Mouse (Mus musculus): ENCODE data around the gene Ptpn14.

Gene Ptpn14

GRCm38 (mm10) chr1:189902413-189902812, 174.3 kb downstream of the Ptpn14 start:
- DNase-seq (ENCODE audit: low spot score in 2 of 2), result no peak

DNA sequence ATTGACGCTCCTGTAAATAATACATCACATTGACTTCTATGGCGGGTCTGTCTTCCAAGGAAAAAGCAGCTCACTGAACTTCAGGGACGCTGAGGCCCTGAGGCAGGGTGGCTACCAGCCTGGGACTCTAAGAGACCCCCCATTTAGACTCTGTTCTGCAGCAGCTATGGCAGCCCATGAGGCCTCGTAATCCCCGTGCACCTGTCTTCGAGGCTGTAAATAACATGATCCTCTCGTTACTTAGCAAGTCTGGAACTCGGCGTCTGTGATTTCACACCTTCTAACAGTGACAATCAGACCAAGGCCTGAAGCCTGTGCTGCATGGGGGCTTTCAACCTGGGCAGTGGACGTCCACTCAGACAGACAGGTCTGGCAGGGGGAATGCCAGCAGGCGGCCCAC, 175.1 kb downstream of the Ptpn14 start:
- no peak for DNase-seq (ENCODE audit: low spot score in 2 of 2)

DNA sequence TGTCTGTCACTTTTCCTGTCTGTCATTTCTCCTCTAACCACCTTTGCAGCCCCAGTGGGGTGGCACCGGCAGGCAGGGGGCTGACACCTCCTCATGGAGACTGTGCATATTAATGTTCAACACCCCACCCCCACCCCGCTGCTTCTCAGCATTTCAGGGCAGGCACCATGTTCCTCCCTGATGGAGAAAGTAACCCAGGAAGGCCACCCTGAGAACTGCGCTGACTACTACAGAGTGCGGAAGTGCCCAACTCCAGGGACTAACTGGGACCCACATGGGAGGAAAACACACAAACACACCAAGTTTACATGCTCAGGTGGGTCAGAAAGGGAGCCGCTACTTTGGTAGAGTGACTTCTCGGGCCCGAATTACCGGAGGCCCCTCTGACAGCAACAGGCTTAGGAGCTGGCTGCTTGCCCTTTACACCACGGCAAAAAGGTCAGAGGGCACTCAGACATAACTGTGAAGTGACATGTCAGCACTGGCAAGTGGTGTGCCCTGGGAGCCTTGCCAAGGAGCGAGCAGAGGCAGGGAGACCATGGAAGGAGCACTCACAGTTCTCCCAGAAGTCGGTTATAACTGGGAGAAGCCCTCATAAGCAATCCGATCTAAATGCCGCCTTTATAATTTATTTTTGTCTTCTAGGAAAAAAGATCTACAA, 182.7 kb downstream of the Ptpn14 start:
- DNase-seq (ENCODE audit: low spot score in 2 of 2), result no peak

DNA sequence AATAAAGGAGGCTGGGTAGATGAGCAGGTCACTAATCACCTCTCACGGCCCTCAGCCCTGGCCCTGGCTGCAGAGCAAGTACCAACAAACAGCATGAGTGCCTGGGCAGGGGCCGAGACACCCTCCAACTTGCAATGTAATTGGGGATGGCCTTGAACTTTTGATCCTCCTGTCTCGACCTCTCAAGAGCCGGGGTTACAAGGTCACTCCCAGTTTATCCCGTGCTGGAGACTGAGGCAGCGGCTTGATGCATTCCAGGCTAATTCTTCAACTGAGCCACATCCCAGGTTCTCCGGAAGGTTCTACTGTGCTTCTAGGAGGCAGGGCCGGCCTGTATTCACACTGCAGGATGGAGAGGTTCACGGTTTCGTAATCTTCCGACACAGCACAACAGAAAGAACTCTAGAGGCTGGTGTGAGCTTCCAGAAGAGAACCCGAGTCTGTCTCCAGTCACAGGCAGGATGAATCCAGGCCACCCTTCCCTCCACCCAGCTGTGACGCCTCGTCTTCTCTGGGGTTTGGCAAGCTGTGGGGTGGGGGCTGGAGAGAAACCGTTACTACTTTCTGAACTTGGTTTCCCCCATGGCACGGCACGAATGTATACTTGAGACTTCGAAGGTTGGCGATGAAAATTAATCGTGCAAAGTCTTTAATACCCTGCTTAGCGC, 185.2 kb downstream of the Ptpn14 start:
- no peak for DNase-seq (ENCODE audit: low spot score in 2 of 2)

GRCm38 (mm10) chr1:189916422-189917125, 188.5 kb downstream of the Ptpn14 start:
- DNase-seq (ENCODE audit: low spot score in 2 of 2), result no peak

DNA sequence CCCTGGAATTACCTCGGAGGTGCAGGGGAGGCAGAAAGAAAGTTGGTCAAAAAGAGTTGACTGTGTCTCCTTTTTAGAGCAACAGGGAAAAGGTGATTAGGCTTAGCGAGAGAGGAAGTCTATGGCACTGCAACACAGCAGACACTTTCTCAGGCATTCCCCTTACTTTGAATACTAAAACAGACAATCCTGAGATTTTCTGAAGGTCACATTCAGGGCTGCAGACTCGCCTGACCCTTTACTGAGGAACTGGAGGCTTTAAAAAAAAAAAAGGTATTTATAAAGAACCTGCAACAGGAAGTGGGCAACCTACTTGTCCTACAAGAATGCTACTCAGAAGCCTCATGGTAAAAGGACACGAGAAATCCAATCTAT, 189.0 kb downstream of the Ptpn14 start:
- DNase-seq (ENCODE audit: low spot score in 2 of 2), result no peak

DNA sequence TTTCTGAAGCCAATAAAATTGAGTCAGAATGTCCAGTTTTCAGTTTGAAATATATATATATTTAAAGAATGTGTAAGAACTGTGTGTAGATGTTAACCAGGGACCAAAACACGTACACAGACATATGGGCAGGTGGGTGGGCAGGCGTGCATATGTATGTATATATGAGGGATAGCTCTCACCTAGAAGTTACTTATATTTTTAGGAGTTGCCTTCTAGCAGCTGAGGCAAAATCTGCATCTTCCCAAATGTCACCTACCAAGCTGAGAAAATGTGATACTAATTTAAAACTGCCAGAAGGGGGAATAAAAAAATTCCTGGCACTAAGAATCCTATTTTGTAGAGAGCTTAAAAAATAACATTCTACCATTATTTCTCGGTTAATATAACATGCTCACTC, 191.7 kb downstream of the Ptpn14 start:
- peak; percentile 65 to 76 for DNase-seq (ENCODE audit: low spot score in 2 of 2)

DNA sequence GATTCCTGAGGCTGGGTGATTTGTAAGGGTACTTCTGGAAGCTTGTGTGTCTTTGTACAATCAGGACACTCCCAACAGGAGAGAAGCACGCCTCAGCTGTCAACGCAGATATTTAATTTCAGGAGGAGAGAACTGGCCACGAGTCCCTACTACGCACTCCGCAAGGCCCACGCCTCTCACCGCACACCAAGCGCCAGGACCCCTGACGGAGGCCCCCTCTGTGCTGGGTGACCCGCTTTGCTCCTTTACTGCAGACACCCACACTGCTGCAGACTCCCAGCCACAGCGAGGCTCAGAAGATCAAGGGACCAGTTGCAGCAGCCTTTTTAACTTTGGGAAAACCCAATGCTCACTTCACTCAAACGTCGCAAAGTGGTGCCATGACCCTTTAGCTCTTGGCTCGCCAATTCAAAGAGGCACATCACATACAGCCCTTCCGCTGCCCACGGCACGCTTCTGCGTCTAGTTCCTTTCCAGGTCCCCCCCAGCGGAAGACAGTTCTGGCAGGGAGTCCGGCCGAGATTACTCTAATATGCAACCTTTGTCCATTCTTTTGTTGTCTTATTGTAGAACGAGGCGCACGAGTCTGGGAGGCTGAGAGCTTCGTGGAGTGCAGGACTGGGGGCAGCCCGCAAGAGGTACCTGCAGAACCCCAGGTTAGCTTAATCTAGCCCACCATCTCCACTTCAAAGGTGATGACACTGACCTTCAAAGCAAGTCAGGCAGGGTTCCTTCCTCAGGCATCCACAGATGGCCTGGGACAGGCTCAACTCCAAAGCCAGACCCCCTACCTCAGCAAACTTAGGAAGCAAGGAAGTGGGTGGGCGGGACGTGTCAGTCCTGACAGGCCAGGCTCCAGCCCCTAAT, 192.9 kb downstream of the Ptpn14 start:
- DNase-seq (ENCODE audit: low spot score in 2 of 2), result no peak

DNA sequence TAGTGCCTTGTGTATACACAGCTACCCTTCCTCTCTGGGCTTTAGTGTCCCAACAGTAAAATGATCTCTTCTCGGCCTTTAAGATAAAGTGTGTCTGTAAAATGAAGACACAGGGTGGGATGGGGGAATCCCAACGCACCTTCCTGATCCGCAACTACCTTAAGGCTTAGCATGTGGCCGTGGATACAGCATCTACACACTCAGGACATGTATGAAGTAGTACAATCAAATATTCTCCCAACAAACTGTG, 193.4 kb downstream of the Ptpn14 start:
- DNase-seq (ENCODE audit: low spot score in 2 of 2), result no peak

- DNase-seq (ENCODE audit: low spot score in 2 of 2), result peak; percentile 33 to 34
Measured at GRCm38 (mm10) chr1:189921818-189922592, 193.9 kb downstream of the Ptpn14 start, which contains the start of gene Smyd2. Gene Smyd2 (minus strand): TSS chr1:189922363.

- no peak for DNase-seq (ENCODE audit: low spot score in 2 of 2)
Measured at GRCm38 (mm10) chr1:189922721-189923120, 194.7 kb downstream of the Ptpn14 start.

DNA sequence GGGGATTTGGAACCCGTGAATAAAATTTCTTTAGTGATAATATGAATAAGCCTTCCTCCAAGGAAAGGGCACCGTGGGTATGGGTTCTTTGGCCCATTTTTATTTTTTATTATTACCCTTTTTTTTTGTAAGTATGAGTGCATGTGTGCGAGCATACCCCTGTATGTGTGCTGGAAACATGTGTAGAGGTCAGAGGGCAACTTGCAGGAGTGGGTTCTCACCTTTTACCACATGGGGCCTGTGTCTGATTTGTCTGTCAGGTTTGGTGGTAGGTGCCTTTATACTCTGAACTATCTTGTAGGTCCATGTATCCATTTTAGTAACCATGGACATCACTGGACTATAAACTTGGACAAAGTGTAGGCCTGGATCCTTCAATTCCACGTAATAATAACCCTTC, 195.1 kb downstream of the Ptpn14 start:
- no peak for DNase-seq (ENCODE audit: low spot score in 2 of 2)

DNA sequence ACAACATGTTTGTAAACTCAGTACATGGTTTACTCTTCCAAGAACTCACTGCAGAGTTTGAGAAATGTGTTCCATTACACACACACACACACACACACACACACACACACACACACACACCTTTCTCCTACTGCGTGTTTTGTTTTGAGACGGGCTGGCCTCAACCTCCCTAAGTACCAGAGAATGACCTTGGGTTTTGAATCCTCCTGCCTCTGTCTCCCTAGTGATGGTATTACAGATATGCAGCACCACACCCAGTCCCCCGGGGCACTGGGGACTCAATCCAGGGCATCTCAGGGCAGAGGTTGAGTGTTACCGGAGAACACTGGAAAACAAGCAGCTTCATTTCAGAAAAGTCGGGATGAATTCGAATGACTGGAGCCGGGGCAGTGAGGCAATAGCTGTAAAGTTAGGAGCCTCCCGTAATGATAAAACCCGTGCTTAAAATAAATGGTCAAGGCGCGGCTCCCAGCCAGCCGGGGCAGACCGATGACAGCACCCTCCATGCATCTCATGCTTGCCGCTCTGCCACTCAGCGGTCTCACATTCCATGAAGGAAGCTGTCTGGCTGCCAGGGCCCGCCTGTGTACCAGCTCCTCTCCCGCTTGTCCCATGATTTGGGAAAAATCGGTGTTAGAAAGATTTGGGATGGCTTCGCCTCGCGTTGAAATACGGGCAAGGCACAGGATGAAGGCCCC, 196.0 kb downstream of the Ptpn14 start:
- no peak for DNase-seq (ENCODE audit: low spot score in 2 of 2)

DNA sequence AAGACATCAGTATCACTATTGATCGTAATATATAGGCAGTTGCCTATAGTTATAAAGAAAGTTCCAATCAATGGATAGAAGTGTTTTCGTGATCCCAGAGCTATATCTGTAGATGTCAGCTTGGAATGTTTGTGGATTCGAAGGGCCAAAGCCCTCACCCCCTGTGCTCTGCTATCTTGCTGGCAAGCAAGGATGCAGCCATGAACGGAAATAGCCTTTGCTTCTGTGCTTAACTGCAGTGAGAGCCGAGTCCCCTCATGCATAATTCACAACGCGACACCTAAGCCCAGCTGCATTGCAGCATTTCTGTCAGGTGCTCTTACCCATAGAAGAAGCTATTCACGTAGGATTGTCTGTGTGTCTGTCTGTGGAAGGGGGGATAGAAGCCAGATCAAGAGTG, 198.2 kb downstream of the Ptpn14 start:
- no peak for DNase-seq (ENCODE audit: low spot score in 2 of 2)
